Mouse (Mus musculus) naive thymus-derived CD4-positive, alpha-beta T cell, adult 2 months (primary cell): ENCODE measurements around the gene Mark1.

Experiments
- DNase-seq: peaks from one replicate; pipeline ENCODE4 v3.0.0-alpha.2; 2011; ENCODE audit warnings: low read depth

The Mark1 gene

DNA sequence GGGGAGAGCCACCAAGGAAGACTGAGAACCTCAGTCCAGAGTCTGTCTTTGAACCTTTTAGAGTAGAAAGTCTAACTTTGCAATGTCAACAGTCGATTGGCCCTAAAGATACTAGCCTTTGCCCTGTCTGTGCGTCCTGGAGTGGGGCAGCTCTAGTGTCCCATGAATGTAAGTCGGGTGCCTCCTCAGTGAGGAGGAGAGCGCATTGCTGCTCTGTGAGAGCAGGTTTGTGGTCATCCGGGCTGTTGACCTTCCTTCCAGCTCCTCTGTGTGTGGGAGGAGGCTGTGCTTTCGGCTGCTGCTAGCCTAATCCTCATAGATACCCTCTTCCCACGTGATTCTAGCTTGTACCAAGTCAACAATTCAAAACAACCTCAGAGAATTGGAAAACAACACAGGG, 148.2 kb downstream of the Mark1 start:
- no peak for DNase-seq

DNA sequence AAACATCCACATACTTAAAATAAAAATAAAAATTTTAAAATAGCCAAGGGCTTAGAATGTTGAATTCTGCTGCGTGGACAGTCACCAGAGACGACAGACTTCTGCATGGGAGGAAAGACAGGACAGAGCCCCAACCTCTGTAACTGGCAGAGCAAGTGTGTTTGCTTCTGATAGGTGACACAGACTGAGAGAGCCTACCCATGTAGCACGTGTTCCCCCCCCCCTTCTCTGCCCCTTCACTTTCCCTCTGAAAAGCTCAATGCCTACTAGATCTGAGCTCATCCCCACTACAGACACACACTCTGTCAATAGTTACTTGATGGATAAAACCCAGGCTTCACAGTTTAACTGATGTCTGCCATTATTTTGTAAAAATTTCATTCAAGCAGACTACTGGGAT, 152.4 kb downstream of the Mark1 start:
- DNase-seq = no peak
